In genomic region chr9:25520826-25521225, GRCm38 (mm10) we compare ENCODE assay signal across 20 mouse cellular contexts. TPM values are rescaled to one million over a fixed set of nuclear protein-coding genes. Genes with fewer than 3 reads are reported as not detected.
A peak's percentile ranks its signal among the peaks of the same experiment; 100 is the strongest.
DNase-seq lines count a peak whose midpoint lies in the region; ATAC-seq and TF ChIP-seq lines count a peak whose summit lies in the region.
"Had no signal": no experiment of that assay in that cellular context is flagged by ENCODE, and none has a peak within 500 bp of the region (broad histone marks: within the 10 kb centered on the region; RNA-seq: fewer than 3 reads in every experiment).

No protein-coding gene starts in this region.

- no peak overlapping the region for H3K27ac ChIP-seq in cerebellum, adult 2 months (ENCODE audit: insufficient read depth, low read length)
- H3K27ac ChIP-seq: embryonic facial prominence, embryonic 10.5 days; hindbrain, embryonic 15.5 days had no signal

- peaks cover 24% of the 10 kb centered on the region for H3K4me1 ChIP-seq in cerebellum, adult 2 months (ENCODE audit: control insufficient read depth, insufficient read depth, low read length)

- H3K27me3 ChIP-seq in cerebellum, adult 2 months (ENCODE audit: control insufficient read depth, insufficient read depth, low read length) = no peaks in the 10 kb centered on the region
- H3K27me3 ChIP-seq: heart, embryonic 12.5 days; hindbrain, embryonic 15.5 days had no signal

- H3K4me3 ChIP-seq in cerebellum, adult 2 months (replicated peaks; ENCODE audit: insufficient read depth, low read depth, low read length) = no peak overlapping the region
- H3K4me3 ChIP-seq: embryonic facial prominence, embryonic 10.5 days; heart, embryonic 12.5 days; hindbrain, embryonic 15.5 days had no signal

- 0 out of 2 replicates have a peak, but pooled peaks have one; percentile 34 for ATAC-seq in cerebellum, adult (ENCODE audit: insufficient number of reproducible peaks, low FRiP score, low TSS enrichment)
- ATAC-seq: activated CD4-positive, CD25-positive, alpha-beta regulatory T cell, adult 4 months; CD4-positive, CD25-positive, alpha-beta regulatory T cell, adult 4 months; forebrain, embryonic 14.5 days; intestine, embryonic 16.5 days had no signal

- 22% methylated on average over 7 of the region's 7 CpGs for WGBS in cerebellum, adult 2 months

- no peak for DNase-seq in cerebellum, postnatal 4 days (ENCODE audit: low spot score in 2 of 2)
- peak; percentile 83 for DNase-seq in brain, adult 2 months (ENCODE audit: low read depth, low spot score)
- peak; percentile 39 to 54 for DNase-seq in cerebellum, adult 2 months
- peak; percentile 45 to 52 for DNase-seq in cerebellum, postnatal 10 days
- no peak for DNase-seq in kidney, adult 9 months
- DNase-seq in MN1 (ENCODE audit: low spot score) = no peak
- DNase-seq in T-cell, adult 2 months (ENCODE audit: low spot score) = no peak
- DNase-seq: adrenal gland, postnatal 14 days; B cell, adult 2 months; gastrocnemius, postnatal 14 days; kidney, adult 2 months had no signal

- TF ChIP-seq POLR2A in cerebellum, adult 2 months (IDR thresholded peaks at IDR 0.05; ENCODE audit: borderline replicate concordance, insufficient read depth, low read length) = no peak

- no peak for TF ChIP-seq CTCF in cerebellum, adult 2 months (IDR thresholded peaks at IDR 0.05; ENCODE audit: borderline replicate concordance, insufficient read depth, low read depth, low read length)

RNA-seq across cellular contexts. Expression of gene Eepd1, which starts 39.5 kb away (rescaled TPM):
- 11.0 and 11.2 TPM in 2 replicates for polyA plus RNA-seq in cerebellum, adult 2 months (2012; rRNA removed)
- polyA plus RNA-seq: G1E had no signal

Comparison
In these comparisons a context has a peak if more than half of its experiments do, and no peak if none do; other contexts are left out.
1. DNase-seq: peak in brain, adult 2 months (single experiment), cerebellum, adult 2 months (2 of 2) and cerebellum, postnatal 10 days (2 of 2); none in cerebellum, postnatal 4 days (0 of 2), kidney, adult 9 months (single experiment), MN1 (single experiment) and T-cell, adult 2 months (single experiment).